Mouse (Mus musculus) thymus, postnatal 4 days (tissue): ENCODE measurements around the gene Zbtb5.
A peak's percentile ranks its signal among the peaks of the same experiment; 100 is the strongest.
"Not testable (repeated sequence)": the region's sequence is repeated elsewhere in the genome, so short reads cannot be mapped to it uniquely, and the experiment has no call there.

Source experiments
- DNase-seq: peaks from one replicate; pipeline ENCODE4 v3.0.0; 2021

Gene Zbtb5

GRCm38 (mm10) chr4:45012105-45012975 is at the start of gene Zbtb5:
Gene Zbtb5 (minus strand): TSS chr4:45012412.
- DNase-seq, result peak; percentile 97

- DNase-seq, result no peak
Measured at GRCm38 (mm10) chr4:45055451-45055850, 43.2 kb upstream of the Zbtb5 start.

GRCm38 (mm10) chr4:45054862-45055261 is 42.6 kb upstream of the Zbtb5 start:
- DNase-seq, result no peak

GRCm38 (mm10) chr4:45047956-45048355 is 35.7 kb upstream of the Zbtb5 start:
- DNase-seq, result no peak

GRCm38 (mm10) chr4:45047286-45047887 is 35.2 kb upstream of the Zbtb5 start:
- DNase-seq, result no peak

- no peak for DNase-seq
Measured at GRCm38 (mm10) chr4:45046679-45047078, 34.5 kb upstream of the Zbtb5 start.

- DNase-seq, result no peak
Measured at GRCm38 (mm10) chr4:45040795-45041194, 28.6 kb upstream of the Zbtb5 start.

- not testable (repeated sequence) for DNase-seq
Measured at GRCm38 (mm10) chr4:45039546-45039945, 27.3 kb upstream of the Zbtb5 start.

- DNase-seq, result not testable (repeated sequence)
Measured at GRCm38 (mm10) chr4:45038879-45039278, 26.7 kb upstream of the Zbtb5 start.

- DNase-seq, result no peak
Measured at GRCm38 (mm10) chr4:45037455-45038410, 25.5 kb upstream of the Zbtb5 start.

GRCm38 (mm10) chr4:45036571-45036970 is 24.4 kb upstream of the Zbtb5 start:
- no peak for DNase-seq

GRCm38 (mm10) chr4:45036048-45036447 is 23.8 kb upstream of the Zbtb5 start:
- DNase-seq, result no peak

GRCm38 (mm10) chr4:45034693-45035628 is 22.7 kb upstream of the Zbtb5 start:
- DNase-seq, result no peak

GRCm38 (mm10) chr4:45032586-45032985 is 20.4 kb upstream of the Zbtb5 start:
- DNase-seq, result no peak

GRCm38 (mm10) chr4:45026459-45026858 is 14.2 kb upstream of the Zbtb5 start:
- DNase-seq, result no peak

- DNase-seq, result peak; percentile 19
Measured at GRCm38 (mm10) chr4:45019009-45019408, 6.8 kb upstream of the Zbtb5 start.

GRCm38 (mm10) chr4:45018452-45018980 is 6.3 kb upstream of the Zbtb5 start, which contains the start of gene Polr1e:
Gene Polr1e (plus strand): TSS chr4:45018583.
- peak; percentile 96 for DNase-seq

GRCm38 (mm10) chr4:45015615-45016014 is 3.4 kb upstream of the Zbtb5 start:
- peak; percentile 62 for DNase-seq

GRCm38 (mm10) chr4:45013537-45013936 is 1.3 kb upstream of the Zbtb5 start:
- no peak for DNase-seq

GRCm38 (mm10) chr4:45013031-45013431 is 819 bp upstream of the Zbtb5 start:
- DNase-seq, result no peak

- no peak for DNase-seq
Measured at GRCm38 (mm10) chr4:45011581-45012104, 569 bp downstream of the Zbtb5 start.
